Mouse (Mus musculus) heart, embryonic 13.5 days (tissue): ENCODE data around the gene Usp12. TPM values are rescaled to one million over a fixed set of nuclear protein-coding genes. Genes with fewer than 3 reads are reported as not detected.
A peak's percentile ranks its signal among the peaks of the same experiment; 100 is the strongest.

Source experiments
- ATAC-seq: fragments of 200-750 bp; cut with Nextera tagmentation; 2 replicates; pipeline ENCODE4 v1.8.0; 2017; ENCODE audit warnings: moderate TSS enrichment; ENCODE audit not compliant: insufficient number of reproducible peaks, low FRiP score, low TSS enrichment; ENCODE audit errors: extremely low read depth
- H3K27ac ChIP-seq: fragments of 300-500 bp; sonication (generic); replicated peaks from 2 replicates; pipeline ENCODE4 v1.5.1; 2015; ENCODE audit warnings: moderate library complexity, mild to moderate bottlenecking, inconsistent platforms
- H3K27me3 ChIP-seq: fragments of 300-500 bp; sonication (generic); replicated peaks from 2 replicates; pipeline ENCODE4 v1.6.1; 2015; ENCODE audit warnings: mild to moderate bottlenecking, inconsistent platforms
- H3K36me3 ChIP-seq: fragments of 300-500 bp; sonication (generic); 2 replicates; pipeline ENCODE4 v1.6.1; 2015; ENCODE audit warnings: mild to moderate bottlenecking, inconsistent platforms
- H3K4me1 ChIP-seq: fragments of 300-500 bp; sonication (generic); 2 replicates; pipeline ENCODE4 v1.6.1; 2015; ENCODE audit warnings: inconsistent platforms
- H3K4me2 ChIP-seq: fragments of 300-500 bp; sonication (generic); 2 replicates; pipeline ENCODE4 v1.6.1; 2015; ENCODE audit warnings: inconsistent platforms, mild to moderate bottlenecking, moderate library complexity
- H3K4me3 ChIP-seq: fragments of 300-500 bp; sonication (generic); 2 replicates; pipeline ENCODE4 v1.5.1; 2015; ENCODE audit warnings: moderate library complexity, mild to moderate bottlenecking, inconsistent platforms
- H3K9ac ChIP-seq: fragments of 300-500 bp; sonication (generic); 2 replicates; pipeline ENCODE4 v1.6.1; 2015; ENCODE audit warnings: inconsistent platforms, mild to moderate bottlenecking, moderate library complexity
- H3K9me3 ChIP-seq: fragments of 300-500 bp; sonication (generic); 2 replicates; pipeline ENCODE4 v1.6.1; 2016; ENCODE audit warnings: inconsistent platforms
- WGBS: fragments of 180-500 bp; shearing (Covaris S2); methylation state at CpG from one replicate; pipeline ENCODE4 v1.1.7; 2015; ENCODE audit warnings: mixed read lengths; 5-methylcytosine and 5-hydroxymethylcytosine counted together
- polyA plus RNA-seq: library from polyadenylated mRNA; unstranded; fragments of >200 nt; fragmentation: Nextera tagmentation; extraction: Ambion mirVana; gene quantifications from 2 replicates; pipeline ENCODE4 v1.2.1, GENCODE M21; 2015

The Usp12 gene
- polyA plus RNA-seq, 1 experiment from 2014 or later = 11.1 TPM

DNA sequence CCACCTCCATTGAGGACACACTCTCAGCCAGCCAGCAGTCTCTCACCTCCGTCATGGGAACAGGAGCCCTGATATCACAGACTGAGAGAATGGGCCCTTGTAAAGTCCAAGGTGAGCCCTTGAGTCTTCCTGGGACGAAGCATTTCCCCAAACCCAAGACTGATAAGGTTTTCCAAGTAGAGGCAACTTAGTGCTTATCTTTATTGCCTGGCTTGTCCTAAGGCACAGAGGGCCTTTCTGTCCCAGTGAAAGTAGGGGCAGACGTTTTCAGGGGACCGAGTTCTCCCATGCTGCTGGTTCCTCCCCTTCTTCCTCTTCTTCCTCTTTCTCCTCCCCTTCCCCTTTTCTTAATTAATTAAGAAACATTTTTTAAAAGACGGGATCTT lies 101.8 kb downstream of the Usp12 start:
- Histone ChIP-seq H3K27me3 (0 out of 2 replicates have a peak, but pooled peaks cover 4% of the 10 kb centered on the region), H3K36me3 (no peaks in the 10 kb centered on the region), H3K9me3 (no peaks in the 10 kb centered on the region), H3K4me2 (no peak overlapping the region), H3K9ac (no peak overlapping the region), H3K27ac (peak overlapping the region; percentile 60), H3K4me3 (no peak overlapping the region), H3K4me1 (peaks cover 17% of the 10 kb centered on the region)
- WGBS = 33% methylated on average over 5 of the region's 5 CpGs
- no peak for ATAC-seq

DNA sequence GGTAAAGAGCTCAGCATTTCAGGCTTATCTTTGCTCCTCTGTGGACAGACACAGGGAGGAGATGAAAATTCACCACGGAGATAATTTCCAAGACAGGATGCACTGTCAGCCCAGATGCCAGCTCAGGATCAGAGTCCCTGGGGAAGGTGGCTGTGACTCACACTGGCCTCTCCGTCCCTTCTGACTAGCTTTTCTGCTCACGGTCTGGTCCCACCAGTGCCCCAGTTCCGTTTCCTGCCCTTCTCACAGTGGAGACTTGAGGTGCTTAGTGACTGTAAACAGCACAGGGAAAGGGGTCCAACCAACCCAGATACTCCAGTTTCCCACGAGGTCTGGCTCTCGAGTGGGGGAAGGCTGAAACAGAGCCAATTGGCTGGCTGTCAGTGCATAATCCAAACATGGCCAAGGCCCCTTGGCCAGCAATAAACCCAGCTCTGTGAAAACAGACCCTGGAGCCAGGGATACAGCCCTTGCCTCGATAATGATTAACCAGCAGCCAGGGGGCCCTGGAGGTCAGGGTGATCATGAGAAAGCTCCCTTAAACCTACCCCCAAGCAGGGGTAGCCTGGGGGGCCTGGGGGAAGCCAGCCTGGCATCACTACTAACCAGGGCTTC lies 102.3 kb downstream of the Usp12 start:
- no peak; the same call in 1 of the 2 replicates for ATAC-seq
- Histone ChIP-seq H3K4me2 (0 out of 2 replicates have a peak overlapping the region, but pooled peaks have one; percentile 0), H3K9me3 (no peaks in the 10 kb centered on the region), H3K36me3 (no peaks in the 10 kb centered on the region), H3K9ac (no peak overlapping the region), H3K4me1 (peaks cover 17% of the 10 kb centered on the region), H3K4me3 (no peak overlapping the region), H3K27me3 (0 out of 2 replicates have a peak, but pooled peaks cover 4% of the 10 kb centered on the region), H3K27ac (peak overlapping the region; percentile 60)
- WGBS = 24% methylated on average over 7 of the region's 7 CpGs

DNA sequence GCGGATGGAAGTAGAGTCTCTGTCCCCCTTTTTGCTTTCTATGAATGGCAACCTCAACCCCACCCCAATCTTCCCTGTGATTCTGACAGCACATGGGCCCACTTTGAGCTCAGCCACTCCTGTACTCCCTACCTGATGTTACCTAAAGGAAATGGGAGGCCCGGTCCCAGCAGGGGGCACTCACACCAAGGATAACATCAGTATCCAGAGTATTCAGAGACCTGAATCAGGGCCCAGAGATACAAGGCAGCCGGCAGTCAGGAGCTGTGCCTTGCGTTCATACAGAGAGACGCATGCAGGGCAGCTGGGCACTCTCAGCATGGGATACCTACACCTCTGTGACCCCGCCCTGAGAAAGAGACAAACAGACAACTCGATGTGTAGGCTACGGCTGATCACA lies 103.1 kb downstream of the Usp12 start:
- no peak for ATAC-seq
- H3K9me3 ChIP-seq = no peaks in the 10 kb centered on the region
- H3K4me2 ChIP-seq = no peak overlapping the region
- peaks cover 17% of the 10 kb centered on the region for H3K4me1 ChIP-seq
- no peak overlapping the region for H3K4me3 ChIP-seq
- H3K27me3 ChIP-seq = 0 out of 2 replicates have a peak, but pooled peaks cover 4% of the 10 kb centered on the region
- H3K36me3 ChIP-seq = no peaks in the 10 kb centered on the region
- H3K9ac ChIP-seq = no peak overlapping the region
- H3K27ac ChIP-seq = peak overlapping the region; percentile 60; the same call in 1 of the 2 replicates
- 53% methylated on average over 8 of the region's 8 CpGs for WGBS

DNA sequence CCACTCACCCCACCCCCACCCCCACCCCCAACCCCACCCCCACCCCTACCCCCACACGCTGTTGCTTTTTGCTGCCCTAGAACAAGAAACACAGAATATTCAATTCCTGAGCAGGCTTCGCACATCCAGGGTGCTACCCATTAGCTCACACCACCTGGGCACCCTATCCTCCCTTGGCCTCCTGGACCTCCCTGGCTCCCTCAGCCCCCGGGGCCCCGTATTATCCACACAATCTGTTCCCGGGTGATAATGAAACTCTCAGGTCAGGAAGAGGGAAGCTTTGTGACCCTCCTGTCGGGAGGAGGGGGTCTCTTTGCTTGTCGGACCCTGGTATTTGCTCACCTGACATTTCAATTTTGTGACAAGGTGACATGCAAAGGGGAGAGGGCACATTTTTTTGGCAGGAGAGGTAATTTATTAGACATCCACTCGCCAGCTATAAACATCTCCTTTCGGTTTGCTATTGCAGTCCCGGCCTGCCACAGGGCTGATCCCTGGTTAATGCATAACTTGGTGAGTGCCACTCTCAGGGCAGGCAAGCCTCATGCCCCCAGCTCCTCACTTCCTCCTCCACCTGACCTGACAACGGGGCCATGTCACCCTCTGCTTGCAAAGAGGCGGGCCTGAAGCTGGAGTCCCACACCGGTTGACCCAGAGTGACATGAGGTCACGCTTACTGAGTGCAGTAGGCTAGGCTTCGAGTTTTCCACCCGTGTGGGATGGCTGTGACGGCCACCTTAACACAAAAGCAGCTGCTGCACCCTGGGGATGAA lies 107.1 kb downstream of the Usp12 start:
- Histone ChIP-seq H3K4me3 (no peak overlapping the region), H3K9ac (no peak overlapping the region), H3K27ac (no peak overlapping the region), H3K9me3 (no peaks in the 10 kb centered on the region), H3K4me1 (peaks cover 18% of the 10 kb centered on the region), H3K27me3 (peaks cover 6% of the 10 kb centered on the region; the same call in 1 of the 2 replicates), H3K4me2 (no peak overlapping the region), H3K36me3 (no peaks in the 10 kb centered on the region)
- WGBS = 66% methylated on average over 17 of the region's 17 CpGs
- ATAC-seq = no peak

DNA sequence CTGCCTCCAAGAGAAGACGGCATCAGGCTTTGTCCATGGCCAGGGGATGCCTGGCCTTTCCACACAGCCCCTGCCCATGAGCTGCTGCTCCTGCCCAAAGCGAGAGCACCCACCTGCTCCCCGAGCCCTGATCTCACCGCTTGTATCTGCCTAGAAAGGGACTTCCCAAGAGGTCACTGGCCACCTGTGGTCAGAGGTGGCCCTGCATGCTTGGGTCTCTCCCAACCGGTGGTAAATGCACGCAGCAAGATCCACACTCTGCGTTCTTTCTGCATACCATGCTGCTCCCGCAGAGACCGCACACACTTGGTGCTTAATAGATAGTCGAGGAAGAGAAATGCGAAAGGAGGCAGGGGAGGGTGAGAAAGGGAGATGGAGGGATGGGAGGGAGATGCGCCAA lies 107.9 kb downstream of the Usp12 start:
- H3K4me3 ChIP-seq = no peak overlapping the region
- H3K36me3 ChIP-seq = no peaks in the 10 kb centered on the region
- no peak overlapping the region for H3K27ac ChIP-seq
- no peak for ATAC-seq
- peaks cover 6% of the 10 kb centered on the region; the same call in 1 of the 2 replicates for H3K27me3 ChIP-seq
- H3K9me3 ChIP-seq = no peaks in the 10 kb centered on the region
- WGBS = 73% methylated on average over 12 of the region's 12 CpGs
- peaks cover 10% of the 10 kb centered on the region for H3K4me1 ChIP-seq
- no peak overlapping the region for H3K9ac ChIP-seq
- H3K4me2 ChIP-seq = no peak overlapping the region

Other genes starting within 250 kb of the Usp12 start
- gene Gm3415, start 238.9 kb downstream of the Usp12 start, polyA plus RNA-seq = not detected in 2 replicates
- gene Gpr12, start 209.8 kb downstream of the Usp12 start, polyA plus RNA-seq = not detected in 2 replicates
- gene Rpl21, start 37.9 kb upstream of the Usp12 start, polyA plus RNA-seq = 348 and 372 TPM in 2 replicates
- 8.1 and 10.7 TPM in 2 replicates for gene Rasl11a, start 50.1 kb upstream of the Usp12 start, polyA plus RNA-seq
- 79.2 and 84.9 TPM in 2 replicates for gene Gtf3a, start 153.7 kb upstream of the Usp12 start, polyA plus RNA-seq
- 20.5 and 22.7 TPM in 2 replicates for gene Mtif3, start 168.8 kb upstream of the Usp12 start, polyA plus RNA-seq